Mouse (Mus musculus): ENCODE measurements at regions not wholly inside any gene's neighbourhood (a gene's known extent, or its start where the extent isn't known, plus 50 kb on each side); places are given as distances from the start of the nearest gene placed in this dataset.

DNA sequence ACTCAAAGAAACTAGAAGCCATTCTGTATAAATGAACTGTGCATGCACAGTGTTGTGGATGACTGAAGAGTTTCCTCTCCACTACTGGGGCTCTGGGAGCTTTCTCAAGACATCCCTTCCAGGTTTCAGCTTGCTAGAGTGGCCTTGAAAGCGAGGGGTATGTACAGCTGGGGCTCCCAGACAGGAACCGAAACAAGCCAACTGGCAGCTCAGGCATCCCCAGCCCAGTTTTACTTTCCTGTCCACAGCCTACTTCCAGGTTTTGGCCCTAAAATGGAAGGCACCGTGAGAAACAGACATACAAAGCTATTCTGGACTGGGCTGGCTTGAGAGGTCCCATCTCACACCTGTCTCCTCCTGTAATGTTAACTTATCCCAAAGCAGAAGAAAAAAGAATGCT is 360.3 kb upstream of the Sall1 start:
- no peak for DNase-seq

- DNase-seq: no peak
Measured at GRCm38 (mm10) chr8:89396673-89397072, 352.7 kb upstream of the Sall1 start.

DNA sequence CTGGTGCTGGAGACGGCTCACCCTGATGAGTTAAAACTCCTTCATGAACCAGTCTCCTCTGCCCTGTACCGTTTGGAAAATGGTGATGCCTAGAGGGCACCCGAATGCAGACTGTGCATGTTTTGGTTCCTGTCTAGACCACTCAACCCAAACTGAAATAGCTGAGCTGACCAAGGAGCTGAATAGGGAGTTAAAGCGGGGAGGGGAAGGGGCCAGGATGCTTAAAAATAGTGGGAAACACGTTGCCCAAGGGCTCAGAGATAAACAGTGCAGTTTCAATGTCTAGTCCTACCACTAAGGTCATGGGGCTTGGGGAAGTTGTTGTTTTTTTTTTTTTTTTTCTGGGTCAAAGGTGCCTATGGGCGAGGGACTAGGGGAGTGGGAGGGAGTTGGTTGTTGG is 348.8 kb upstream of the Sall1 start:
- no peak for DNase-seq

DNA sequence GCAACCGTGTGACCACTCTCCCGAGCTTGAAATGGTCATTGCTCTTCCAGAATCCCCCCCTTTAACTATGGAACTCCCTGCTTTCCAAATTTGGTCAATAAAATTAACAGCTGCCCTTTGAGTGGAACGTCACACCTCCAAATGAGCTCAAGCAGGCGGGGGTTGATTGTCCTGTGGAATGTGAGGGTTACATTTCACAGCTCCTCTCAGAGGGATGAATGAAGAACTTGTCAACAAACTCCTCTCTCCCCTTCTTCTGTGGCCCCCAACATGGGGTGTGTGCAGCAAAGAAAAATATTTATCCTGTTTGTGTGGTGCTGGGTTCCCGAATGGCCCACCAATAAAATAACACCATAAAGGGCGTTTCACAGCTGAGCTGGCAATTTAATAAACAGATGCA is 344.8 kb upstream of the Sall1 start:
- DNase-seq: no peak

GRCm38 (mm10) chr8:89387295-89387694 is 343.3 kb upstream of the Sall1 start:
- no peak for DNase-seq

DNA sequence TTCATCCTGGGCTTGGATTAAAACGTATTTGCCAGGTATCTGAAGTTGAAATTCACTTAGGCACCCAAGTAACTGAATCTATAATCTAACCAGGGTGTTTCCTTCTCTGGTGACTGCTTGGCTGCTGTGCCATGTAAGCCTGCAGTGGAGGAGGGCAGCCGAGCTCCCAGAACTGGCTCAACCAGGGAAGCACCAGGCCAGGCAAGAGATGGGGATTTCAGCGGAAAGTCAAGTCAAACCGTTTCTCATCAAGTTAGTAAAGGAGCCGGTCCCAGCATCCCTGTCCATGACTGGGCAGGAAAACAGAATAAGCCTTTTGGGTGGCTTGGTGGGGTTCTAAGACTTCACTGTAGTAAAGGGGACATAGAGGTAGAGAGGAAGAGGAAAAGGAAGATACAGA is 341.1 kb upstream of the Sall1 start:
- no peak for DNase-seq

DNA sequence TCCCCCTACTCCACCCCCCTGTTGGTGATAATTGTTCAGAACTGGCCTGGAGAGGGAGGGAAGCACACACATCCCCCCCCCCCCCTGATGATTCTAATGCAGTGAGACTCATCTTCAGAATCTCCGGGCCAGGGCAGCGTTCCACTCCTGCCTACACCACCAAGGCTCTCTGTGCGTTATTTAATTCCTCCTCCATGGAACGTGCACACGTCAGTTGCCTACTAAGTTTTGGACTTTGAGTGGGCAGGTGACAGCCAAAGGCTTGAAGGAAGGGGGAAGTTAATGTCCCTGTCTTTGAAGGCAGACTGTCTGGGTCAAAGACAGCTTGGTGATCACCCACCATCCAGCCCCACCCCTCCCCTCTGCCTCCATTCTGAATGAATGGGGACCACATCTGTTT is 339.8 kb upstream of the Sall1 start:
- no peak for DNase-seq

DNA sequence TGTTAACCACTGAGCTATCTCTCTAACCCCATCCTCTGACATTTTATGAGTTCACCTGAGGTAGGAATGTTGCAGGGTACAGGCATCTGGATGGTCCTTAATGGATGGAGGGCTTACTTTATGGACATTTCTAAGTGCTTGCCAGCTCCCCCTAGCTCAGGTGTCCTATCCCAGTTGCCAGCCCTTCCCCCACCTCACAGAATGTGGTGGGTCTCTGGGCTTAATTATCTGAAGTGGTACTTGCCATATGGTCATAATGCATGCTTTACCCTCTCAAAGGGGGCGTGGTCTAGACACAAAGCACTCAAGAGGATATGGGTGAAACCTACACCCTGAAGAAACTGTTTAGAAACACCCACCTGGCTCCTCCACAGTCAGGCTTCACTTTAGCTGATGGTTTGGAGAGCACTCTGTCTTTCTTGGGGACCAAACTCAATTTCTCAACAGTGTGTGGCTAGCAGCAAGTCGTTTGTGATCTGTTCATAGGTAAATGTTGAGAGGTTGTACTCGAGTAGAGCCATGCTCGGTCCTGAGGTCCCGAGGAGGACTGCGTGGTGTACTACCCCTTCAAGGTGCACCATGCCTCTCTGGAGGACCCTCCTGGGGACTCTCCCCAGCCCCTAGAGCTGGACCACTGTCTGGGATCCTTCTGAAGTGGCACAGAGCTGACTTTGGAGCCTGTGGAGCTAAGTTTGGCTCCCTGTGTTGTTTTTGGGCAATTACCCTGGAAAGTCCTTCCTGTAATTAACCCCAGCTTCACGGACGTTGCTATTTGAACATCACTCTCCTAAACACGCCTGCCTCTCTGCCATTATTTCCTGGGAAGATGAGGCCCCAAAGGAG is 338.8 kb upstream of the Sall1 start:
- no peak for DNase-seq

GRCm38 (mm10) chr8:89380436-89380835 is 336.5 kb upstream of the Sall1 start:
- no peak for DNase-seq

GRCm38 (mm10) chr8:89372761-89373160 is 328.8 kb upstream of the Sall1 start:
- DNase-seq: no peak

GRCm38 (mm10) chr8:89371773-89372132 is 327.8 kb upstream of the Sall1 start:
- no peak for DNase-seq

DNA sequence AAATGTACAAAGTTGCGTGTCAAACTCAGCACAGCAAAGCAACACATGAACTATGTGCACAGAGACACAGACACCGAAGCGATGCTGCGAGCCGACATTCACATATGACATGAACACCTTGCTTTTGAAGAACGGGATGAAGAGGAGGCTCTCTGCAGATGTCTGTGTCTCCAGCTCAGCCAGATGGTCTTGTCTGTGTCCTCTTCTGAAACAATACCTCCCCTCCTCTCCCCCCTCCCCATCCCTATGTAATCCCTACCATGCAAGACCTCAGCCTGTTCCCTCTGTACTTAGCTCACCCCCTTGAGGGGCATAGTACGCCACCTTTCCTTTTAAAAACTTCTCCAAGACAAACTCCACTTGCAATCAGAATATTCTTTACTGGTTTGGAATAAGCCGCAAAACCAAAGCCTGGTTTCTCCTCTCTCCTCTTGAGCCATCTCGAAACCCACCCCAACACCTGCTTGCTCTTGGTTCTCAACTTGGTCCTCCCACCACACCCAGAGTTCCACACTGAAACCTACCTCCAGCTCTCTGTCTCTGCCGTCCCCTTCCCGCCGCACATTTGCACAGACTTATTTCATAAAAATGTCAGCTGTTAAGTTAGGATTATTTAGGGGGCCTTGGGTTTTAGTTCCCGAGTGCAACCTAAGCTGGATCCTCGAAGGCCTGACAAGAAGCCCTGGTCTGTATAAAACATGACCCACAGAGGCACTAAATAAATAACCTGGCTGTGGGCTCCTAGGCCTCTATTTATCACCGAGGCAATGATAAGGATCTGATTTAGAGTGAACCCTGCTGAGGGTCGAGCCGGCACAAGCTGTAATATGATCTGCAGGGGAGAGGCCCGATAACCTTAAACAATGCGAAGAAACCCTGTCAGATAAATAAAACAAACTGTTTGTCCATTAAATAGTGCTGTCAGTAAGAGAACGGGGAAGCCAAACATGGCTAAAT is 327.1 kb upstream of the Sall1 start:
- no peak for DNase-seq

DNA sequence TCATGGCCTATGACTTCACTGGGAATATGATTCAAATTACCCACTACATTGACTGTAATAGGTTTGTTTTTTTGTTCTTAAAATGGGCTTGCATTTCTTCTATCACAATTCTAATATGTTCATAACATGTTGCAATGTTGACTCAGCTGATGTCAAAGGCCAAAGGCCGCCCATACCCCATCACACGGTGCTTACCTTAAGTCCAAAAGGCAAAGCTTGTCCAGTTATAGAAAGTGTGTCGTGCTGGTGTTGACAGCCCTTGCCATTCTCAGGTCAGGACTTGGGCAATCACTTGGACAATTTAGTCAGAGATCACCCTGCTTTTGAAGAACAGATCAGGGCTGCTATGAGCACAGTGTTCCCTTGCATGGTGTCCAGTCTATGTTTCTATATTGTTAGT is 321.5 kb upstream of the Sall1 start:
- DNase-seq: no peak

- no peak for DNase-seq
Measured at GRCm38 (mm10) chr8:89358411-89358810, 314.4 kb upstream of the Sall1 start.

- no peak for DNase-seq
Measured at GRCm38 (mm10) chr8:89345547-89345946, 301.6 kb upstream of the Sall1 start.

- no peak for DNase-seq
Measured at GRCm38 (mm10) chr8:89341686-89342085, 297.7 kb upstream of the Sall1 start.

DNA sequence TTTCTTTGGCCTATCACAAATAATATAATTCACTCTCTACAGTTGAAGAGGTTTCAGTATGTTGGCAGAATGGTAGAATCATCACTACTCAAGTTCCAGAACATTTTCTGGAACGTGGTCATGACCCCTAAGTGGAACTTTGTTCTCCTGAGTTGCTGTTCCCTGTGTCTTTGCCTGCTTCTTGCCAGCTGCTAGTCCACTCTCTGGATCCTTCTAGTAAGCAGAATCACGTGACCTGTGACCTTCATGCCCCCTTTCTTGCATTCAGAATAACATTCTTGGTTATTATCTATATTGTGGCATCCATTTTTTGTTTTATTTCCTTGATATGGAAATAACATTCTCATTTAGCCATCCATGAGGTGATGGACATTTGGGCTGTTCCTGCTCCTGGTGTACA is 291.5 kb upstream of the Sall1 start:
- no peak for DNase-seq

DNA sequence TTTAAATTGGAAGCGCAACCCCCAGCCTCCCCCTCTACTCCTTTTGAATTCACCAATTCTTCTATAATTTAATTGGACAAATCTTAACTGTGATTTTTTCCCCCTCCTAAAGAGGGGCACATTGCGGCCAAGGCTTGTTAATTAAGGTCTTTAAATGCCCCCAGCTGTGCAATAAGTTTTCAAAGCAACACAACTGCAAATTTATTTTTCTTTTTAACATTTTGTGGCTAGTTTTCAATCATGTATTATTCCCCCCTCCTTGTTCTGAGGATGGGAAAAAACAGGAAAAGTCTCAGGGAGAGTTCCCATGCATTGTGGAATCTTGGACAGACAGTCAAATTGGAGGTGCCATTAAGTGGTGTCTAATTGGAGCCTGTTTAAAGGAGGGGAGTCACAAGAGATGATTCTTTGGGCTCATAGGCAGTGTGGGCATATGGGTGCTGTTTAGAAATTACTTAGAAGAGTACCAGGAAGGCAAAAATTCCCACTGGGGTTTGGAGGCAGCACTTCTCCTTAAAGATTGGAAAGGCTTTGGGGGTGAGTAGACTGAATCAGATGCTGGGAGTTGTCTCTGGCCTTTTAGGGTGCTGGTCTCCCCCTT is 281.9 kb upstream of the Sall1 start:
- no peak for DNase-seq

- DNase-seq: no peak
Measured at GRCm38 (mm10) chr8:89325248-89325645, 281.3 kb upstream of the Sall1 start.

GRCm38 (mm10) chr8:89324462-89325247 is 280.7 kb upstream of the Sall1 start:
- no peak for DNase-seq

- no peak for DNase-seq
Measured at GRCm38 (mm10) chr8:89317514-89318289, 273.7 kb upstream of the Sall1 start.
